Mouse (Mus musculus) frontal cortex, adult (tissue): ENCODE results near the gene Cfd.

Source experiments
- ATAC-seq: cut with Nextera tagmentation; 2 replicates; pipeline ENCODE4 v1.9.2; 2017; ENCODE audit warnings: mild to moderate bottlenecking, moderate library complexity, mixed read lengths; ENCODE audit not compliant: low TSS enrichment

Gene Cfd

DNA sequence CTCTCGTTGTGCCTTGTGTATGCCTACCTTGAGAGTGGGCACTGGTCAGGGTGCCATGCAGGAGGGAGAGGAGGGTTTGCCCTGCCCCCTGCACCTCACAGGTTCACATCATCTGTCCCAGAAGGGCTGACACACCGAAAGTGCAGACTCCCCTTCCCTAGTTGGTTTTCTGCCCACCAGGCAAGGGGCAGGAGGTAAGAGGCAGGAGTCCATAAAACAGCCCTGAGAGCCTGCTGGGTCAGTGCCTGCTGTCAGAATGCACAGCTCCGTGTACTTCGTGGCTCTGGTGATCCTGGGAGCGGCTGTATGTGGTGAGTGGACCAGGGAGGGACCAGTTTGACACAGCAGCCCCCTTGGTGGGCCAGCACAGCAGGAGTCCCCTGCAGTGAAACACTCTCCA is at the start of gene Cfd:
Gene Cfd, plus strand, starts transcription at position 184 of the 400 bp plus-strand sequence.
- ATAC-seq: no peak

- no peak for ATAC-seq
Observed at GRCm38 (mm10) chr10:79842322-79842721, 48.3 kb upstream of the Cfd start.

GRCm38 (mm10) chr10:79843476-79843875 is 47.2 kb upstream of the Cfd start:
- no peak for ATAC-seq

DNA sequence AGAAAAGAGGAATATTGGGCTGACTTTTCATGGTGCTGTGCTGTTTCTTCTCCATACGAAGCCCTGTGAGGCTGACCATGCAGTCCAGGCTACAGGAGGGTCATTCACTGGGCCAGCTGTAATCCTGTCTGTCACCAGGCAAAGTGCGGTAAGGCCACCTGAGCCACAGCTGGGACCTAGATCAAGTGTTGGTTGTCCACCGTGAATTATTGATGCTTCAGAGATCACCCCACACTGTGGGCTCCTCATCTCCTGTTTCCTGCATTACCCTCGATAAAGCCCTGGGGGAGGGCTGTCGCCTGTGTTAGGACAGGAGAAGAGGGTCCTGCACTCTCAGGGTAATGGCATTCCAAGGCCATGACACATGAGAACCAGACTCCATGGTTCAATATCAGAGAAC is 44.1 kb upstream of the Cfd start:
- no peak for ATAC-seq

GRCm38 (mm10) chr10:79849941-79850628 is 40.6 kb upstream of the Cfd start:
- no peak for ATAC-seq

DNA sequence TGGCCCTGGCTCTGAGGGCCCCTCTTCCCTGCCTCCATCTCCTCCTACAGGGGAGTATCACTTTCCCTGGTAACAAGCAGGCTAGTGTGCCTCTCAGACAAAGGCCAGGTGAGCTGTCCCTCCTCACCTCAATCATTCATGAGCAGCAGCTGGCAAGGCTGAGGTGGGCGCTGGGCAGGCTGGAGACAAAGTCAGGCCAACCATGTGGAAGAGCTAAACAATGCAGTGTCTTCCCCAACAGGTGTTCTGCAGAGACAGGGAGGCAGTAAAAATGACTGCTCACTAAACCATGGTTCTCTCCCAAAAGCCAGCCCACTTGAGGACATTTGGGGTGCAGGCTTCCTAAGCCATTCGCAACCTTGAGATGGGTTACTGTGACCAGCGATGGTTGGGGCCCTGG is 39.0 kb upstream of the Cfd start:
- no peak for ATAC-seq

DNA sequence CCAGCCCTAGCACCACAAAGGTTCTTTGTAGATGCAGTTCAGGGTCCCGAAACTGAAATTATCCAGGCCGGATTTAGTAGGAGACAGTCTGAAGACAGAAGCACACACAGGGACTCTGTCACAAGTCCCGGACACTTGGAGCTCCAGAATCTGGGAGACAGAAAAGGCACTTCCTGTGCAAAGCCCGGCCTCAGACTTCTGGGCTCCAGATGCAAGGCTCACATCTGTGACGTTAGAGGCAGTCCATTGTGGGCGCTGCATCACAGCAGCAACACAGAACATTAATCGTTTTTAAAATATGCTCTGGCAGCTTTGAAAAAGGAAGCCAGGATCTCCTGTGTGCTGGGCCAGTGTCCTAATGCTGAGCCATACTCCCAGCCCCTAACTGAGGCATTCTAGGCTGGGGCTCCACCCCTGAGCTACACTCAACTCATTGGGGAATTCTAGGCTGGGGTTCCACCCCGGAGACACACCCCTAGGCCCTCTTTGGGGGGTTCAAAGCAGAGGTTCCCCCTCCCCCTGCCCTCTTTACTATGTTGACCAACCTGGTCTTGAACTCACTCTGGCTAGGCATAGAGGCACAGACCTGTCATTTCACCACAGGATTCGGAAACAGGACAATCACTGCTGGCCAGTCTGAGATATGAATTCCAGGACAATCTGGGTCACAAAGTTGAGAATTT is 38.4 kb upstream of the Cfd start:
- ATAC-seq: no peak

DNA sequence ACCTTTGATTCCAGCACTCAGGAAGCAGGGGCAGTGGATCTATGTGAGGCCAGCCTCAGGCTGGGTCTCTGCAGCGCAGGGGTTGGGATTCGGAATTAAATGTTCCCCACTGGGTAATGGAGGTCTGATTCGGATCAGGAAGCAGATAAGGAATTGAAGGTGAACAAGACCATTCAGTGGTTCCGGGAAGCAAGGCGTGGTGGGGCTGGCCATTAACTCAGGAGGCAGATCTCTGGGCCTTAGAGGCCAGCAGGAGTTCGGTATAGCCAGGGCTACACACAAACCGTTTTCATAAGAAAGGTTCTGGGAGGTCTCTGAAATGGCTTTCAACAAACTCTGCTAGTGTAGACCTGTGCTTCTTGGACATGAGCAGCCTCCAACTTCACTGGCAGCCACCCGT is 37.8 kb upstream of the Cfd start:
- no peak for ATAC-seq

DNA sequence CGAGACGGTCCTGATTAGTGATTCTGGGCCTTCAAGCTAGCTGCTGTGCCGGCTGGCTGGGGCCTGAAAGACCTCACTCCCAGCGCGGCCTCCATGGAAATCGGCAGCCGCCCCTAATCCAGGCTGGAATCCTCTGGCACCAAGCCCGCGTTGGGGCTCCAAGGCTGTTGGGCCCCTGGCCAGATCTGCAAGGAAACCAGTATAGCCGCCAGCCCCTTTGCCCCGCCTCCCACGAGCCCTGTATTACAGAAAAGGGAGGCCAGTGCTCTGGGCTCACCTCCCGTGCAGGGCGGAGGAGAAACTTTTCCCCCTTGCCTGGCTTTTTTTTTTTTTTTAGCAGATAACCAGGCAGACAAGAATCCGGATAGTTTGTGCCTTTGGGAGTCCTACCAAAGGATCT is 37.3 kb upstream of the Cfd start:
- ATAC-seq: 0 out of 2 replicates have a peak, but pooled peaks have one; percentile 2

- peak; percentile 86 for ATAC-seq
Observed at GRCm38 (mm10) chr10:79853860-79854795, 36.5 kb upstream of the Cfd start, which contains the start of gene Ptbp1. Ptbp1 (plus strand) TSS chr10:79854427.

GRCm38 (mm10) chr10:79854801-79855541 is 35.7 kb upstream of the Cfd start:
- peak; percentile 2; the same call in 1 of the 2 replicates for ATAC-seq

DNA sequence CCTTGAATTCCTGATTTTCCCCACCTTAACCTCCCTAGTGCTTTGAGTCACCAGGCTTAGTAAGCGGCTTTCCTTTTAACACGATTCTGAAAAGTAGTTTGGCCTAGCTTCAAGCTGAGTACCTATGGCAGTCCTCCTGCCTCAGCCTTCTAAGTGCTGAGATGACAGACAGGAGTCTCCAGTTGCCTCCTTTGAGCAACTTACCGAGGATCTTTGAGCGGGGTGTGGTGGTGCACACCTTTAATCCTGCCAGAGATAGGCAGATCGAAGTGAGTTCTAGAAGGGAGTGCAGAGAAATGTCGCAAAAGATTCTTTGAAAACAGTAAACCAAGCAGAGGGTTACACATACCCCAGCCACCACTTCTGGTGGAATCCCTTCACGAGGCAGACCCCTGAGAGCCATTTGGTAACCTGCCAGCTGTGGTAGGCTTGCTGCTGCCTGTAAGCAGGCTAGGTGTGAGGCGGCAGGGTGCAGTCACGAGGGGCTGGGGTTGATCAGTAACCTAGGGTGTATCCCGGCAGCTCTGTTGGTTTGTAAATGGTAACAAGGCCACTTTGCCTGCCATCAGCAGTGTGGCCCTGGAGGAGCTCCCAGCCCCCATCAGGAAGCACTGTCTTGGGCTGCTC is 35.0 kb upstream of the Cfd start:
- no peak for ATAC-seq

DNA sequence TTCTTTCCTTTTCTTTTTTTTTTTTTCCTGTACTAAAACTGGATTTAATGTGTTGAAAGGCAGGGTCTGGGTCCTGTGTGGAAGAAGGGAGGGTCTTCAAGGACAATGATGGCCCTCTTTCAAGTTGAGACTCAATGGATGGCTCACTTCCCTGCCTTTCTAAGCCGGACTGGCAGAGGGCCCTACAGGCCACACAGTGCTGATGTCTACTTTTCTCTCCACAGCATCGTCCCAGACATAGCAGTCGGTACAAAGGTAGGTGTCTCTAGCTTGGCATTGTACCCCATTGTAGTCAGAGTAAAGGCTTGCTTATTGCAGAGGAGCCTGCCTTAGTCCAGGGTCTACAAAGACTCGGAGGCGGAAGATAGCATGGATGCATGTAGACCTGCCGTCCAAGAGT is 34.4 kb upstream of the Cfd start:
- ATAC-seq: no peak

DNA sequence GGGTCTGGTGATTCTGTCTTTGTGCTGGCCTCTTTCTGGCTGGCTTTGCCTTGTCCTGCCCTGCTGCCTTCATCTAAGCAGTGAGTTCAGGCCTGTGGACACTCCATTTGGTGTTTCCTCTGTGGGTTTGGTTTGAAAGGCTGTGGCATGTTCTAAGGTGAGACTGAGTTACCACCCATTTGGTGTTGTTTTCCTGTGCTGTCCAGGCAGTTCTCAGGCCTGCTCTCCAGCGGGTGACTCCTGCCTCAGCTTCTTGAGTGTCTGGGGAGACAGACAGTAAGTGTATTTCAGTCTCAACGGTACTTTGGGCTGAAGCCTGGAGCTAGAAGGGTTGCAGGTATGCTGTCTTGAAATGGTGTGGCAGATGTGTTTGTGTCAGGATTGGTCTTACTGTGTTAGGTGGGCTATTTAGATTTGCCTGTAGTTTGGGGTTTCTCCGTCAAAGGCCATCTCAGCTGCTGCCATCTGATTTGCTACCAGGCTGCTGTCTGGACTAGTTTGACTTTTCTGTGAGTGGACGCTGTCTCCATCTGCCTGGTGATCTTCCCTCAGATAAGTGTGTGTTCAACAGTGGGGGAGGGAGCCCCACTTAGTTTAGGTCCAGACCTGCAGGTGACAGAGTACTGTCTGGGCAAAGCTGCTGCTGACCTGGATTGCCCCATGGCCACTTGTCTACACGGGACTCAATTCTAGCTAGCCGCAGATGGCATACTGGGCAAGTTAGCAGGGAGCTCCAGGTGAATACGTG is 33.8 kb upstream of the Cfd start:
- ATAC-seq: no peak

DNA sequence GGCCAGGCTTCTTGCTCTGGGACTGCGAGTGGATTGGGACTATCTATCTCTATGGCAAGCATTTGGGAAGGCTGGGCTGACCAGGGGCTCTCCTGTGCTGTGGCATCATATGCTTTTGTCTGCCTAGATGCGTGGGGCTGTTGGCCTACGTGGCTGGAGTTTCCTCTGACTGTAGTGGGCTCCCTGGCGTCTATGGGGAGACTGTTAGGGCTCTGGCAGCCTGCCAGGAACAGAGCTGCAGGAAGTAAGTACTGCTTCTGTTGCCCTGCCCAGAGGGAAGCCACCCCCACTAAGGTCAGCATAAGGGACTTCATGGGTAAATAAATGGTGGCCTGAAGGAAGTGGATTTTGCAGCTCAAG is 33.2 kb upstream of the Cfd start:
- no peak for ATAC-seq

DNA sequence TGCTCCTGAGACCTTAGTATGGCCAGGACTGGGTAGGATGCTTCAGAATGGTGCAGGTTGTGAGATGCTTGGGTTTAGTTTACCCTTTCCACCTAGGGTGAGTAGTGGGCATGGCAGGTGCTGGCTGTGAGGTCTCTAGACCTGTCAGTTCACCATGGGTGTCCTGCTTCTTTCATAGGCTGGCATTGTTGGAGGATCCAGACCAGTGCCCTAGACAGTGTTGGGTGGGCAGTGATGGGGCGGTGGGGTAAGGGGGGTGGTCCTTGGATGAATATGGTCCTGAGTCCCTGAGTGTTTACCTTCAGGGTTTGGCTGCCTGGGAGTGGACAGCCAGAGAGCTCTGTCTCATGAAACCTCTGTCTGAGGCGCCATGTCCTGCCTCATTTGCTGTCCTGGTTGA is 32.8 kb upstream of the Cfd start:
- no peak for ATAC-seq

GRCm38 (mm10) chr10:79858416-79859074 is 32.1 kb upstream of the Cfd start:
- ATAC-seq: no peak

- no peak for ATAC-seq
Observed at GRCm38 (mm10) chr10:79859116-79859515, 31.5 kb upstream of the Cfd start.

DNA sequence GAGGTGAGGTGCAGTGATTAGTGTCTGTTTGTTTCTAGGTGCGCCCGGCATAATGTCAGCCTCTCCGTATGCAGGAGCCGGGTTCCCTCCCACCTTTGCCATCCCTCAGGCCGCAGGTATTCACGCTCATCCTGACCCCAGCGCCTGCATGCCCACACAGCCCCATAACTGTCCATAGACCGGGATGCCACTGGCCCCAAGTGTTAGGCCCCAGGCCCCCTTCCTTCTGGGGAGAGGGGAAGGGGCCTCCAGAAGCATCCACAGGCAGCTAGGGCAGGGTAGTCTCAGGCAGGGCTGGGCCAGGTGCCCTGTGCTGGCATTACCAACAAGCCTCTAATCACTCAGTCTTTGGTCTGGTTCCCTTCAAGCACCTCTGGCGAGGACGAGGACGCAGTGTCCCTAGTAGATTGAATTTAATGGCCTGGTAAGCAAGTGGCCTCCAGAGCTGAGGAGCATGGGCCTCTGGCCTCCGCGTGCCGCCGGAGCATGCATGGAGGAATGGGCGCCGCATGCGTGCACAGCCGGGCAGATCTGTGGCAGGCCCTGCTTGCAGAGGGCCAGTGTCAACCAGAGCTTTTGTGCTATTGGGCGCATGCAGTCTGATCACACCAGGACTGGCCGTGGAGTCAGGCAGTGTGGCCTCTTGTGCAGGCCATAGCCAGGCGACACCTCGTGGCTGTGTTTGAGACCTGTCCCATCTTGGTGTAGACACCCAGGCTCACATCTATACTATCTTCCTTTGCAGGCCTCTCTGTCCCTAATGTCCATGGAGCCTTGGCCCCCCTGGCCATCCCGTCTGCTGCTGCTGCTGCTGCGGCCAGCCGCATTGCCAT is 30.4 kb upstream of the Cfd start:
- no peak for ATAC-seq
